Mouse (Mus musculus): ENCODE results near the gene Slc30a7. TPM values are rescaled to one million over a fixed set of nuclear protein-coding genes. Genes with fewer than 3 reads are reported as not detected.

The Slc30a7 gene
- polyA plus RNA-seq, 1 experiment from 2014 or later, result 13.8 TPM

DNA sequence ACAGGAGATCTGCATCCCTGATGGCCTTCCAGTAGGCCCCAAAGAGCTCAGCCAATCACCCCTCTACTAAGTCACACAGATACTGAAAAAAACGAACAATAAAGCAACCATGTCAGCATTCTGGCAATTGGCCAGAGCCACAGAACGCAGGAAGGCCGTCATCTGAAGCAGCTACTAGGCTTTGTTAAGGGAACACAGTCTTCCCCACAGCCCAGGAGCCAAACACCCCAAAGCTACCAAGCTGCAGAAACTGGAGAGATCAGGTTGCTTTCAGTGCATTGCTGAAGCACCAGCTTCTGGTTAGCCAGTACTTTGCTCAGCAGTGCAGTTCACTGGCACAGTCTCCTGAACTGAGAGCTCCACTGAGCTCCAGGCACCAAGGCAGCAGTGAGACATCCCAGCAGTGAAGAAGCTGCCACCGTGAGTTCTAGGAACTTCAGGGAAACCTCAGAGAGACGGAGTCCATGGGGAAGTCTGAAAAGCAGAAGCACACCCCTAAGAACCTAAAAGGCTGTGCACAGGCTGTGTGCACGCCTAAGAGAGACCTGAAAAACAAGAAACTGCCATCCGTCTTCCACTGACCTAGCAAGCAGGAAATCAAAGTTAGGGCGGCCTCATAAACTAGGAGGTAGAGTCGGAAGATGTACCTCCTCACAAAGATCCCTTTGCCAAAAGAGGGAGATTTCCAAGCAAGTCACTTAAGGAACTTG is 21.9 kb downstream of the Slc30a7 start:
- no peak overlapping the region for H3K9ac ChIP-seq
- peaks cover 54% of the 10 kb centered on the region for H3K36me3 ChIP-seq
- H3K27me3 ChIP-seq, result no peaks in the 10 kb centered on the region
- no peak overlapping the region for H3K27ac ChIP-seq
- no peak; the same call in 1 of the 2 replicates for ATAC-seq (replicated peaks; ENCODE audit: insufficient number of reproducible peaks, insufficient read depth, low FRiP score, low read depth)
- H3K4me2 ChIP-seq, result no peak overlapping the region
- no peak overlapping the region for H3K4me3 ChIP-seq
- H3K4me1 ChIP-seq (replicated peaks), result 0 out of 2 replicates have a peak, but pooled peaks cover 4% of the 10 kb centered on the region
- no peaks in the 10 kb centered on the region for H3K9me3 ChIP-seq (replicated peaks)
- 61% methylated on average over 9 of the region's 9 CpGs for WGBS

DNA sequence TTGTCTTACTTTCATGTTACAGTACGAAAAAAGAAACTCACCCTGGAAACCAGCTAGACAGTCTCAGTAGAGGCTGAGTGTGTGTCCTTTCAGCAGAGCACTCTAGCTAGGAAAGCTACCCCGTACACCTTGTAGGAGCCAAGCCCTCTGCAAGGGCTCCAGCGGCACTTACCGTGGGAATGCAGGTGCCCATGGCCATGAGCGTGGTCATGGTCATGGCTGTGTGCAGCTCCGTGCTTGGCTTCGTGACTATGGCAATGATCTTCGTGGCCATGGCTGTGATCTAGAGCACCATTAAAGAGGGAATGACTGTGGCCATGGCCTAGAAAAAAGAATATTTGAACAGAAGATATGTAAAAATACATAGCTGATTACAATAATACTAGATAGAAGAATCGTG is 22.6 kb downstream of the Slc30a7 start:
- H3K27me3 ChIP-seq, result no peaks in the 10 kb centered on the region
- H3K4me3 ChIP-seq, result no peak overlapping the region
- peaks cover 50% of the 10 kb centered on the region for H3K36me3 ChIP-seq
- 92% methylated on average over 9 of the region's 9 CpGs for WGBS
- H3K9ac ChIP-seq, result no peak overlapping the region
- ATAC-seq (replicated peaks; ENCODE audit: insufficient number of reproducible peaks, insufficient read depth, low FRiP score, low read depth), result no peak
- H3K9me3 ChIP-seq (replicated peaks), result no peaks in the 10 kb centered on the region
- H3K4me2 ChIP-seq, result no peak overlapping the region
- H3K27ac ChIP-seq, result no peak overlapping the region
- H3K4me1 ChIP-seq (replicated peaks), result 0 out of 2 replicates have a peak, but pooled peaks cover 4% of the 10 kb centered on the region

DNA sequence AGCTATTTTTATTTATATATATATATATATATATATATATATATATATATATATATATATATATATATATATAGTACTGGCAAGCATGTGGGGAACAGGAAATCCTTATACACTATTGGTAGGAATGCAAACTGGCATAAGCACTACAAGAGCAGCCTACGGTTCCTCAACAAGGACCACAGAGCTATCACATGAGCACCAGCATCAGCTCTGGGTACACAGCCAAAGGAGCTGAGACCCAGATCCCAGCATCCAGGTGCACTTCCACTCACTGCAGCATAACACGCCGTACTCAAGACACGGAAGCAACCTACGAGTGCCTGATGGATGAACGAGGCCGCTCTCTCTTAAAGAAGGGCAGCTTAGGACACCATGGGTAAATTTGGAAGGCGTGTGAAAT is 24.0 kb downstream of the Slc30a7 start:
- ATAC-seq (replicated peaks; ENCODE audit: insufficient number of reproducible peaks, insufficient read depth, low FRiP score, low read depth), result no peak
- Histone ChIP-seq H3K27me3 (no peaks in the 10 kb centered on the region), H3K27ac (no peak overlapping the region), H3K4me2 (no peak overlapping the region), H3K9me3 (replicated peaks) (no peaks in the 10 kb centered on the region), H3K36me3 (peaks cover 44% of the 10 kb centered on the region), H3K9ac (no peak overlapping the region), H3K4me3 (no peak overlapping the region), H3K4me1 (replicated peaks) (0 out of 2 replicates have a peak, but pooled peaks cover 4% of the 10 kb centered on the region)
- WGBS, result 89% methylated on average over 8 of the region's 8 CpGs

DNA sequence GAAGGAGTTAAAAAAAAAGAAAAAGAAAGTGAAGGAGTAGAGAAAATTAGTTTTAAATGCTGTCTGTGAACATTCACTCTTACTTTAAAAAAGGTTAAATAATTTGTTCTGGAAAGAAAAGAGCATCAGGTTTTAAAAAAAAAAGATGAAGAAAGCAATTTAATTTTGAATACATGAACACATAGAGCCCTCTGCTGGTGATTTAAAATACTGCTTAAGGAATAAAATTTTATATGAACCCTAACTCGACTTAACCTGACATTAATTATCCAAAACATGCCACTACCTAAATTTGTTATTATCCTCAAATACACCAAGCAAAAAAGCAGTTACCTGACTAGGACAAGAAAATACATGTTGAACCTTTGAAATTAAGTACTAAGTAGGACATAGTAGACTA is 28.2 kb downstream of the Slc30a7 start:
- no peaks in the 10 kb centered on the region for H3K9me3 ChIP-seq (replicated peaks)
- no peak overlapping the region for H3K9ac ChIP-seq
- no peak overlapping the region for H3K27ac ChIP-seq
- WGBS, result 33% methylated on average over 1 of the region's 1 CpGs
- no peak for ATAC-seq (replicated peaks; ENCODE audit: insufficient number of reproducible peaks, insufficient read depth, low FRiP score, low read depth)
- H3K4me1 ChIP-seq (replicated peaks), result peaks cover 5% of the 10 kb centered on the region; the same call in 1 of the 2 replicates
- no peak overlapping the region for H3K4me3 ChIP-seq
- no peak overlapping the region for H3K4me2 ChIP-seq
- H3K36me3 ChIP-seq, result peaks cover 39% of the 10 kb centered on the region
- H3K27me3 ChIP-seq, result no peaks in the 10 kb centered on the region

DNA sequence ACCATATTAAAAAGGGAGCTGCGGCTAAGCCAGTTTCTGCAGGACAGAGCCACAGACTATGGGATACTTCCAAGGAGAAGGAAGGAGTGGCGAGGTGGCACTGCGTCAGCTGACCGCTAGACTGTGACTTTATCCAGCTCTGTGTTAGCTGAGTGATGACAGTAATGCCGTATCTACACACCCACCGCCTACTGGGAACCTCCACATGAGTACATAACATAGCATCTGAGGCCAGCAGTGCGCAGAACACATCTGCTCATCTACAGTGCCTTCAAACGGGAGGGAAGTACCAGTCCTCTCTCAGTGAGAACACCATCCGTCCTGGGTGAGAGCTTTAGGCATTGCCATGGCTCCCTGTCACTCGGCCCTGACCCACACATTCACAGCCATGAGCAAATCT is 32.2 kb downstream of the Slc30a7 start:
- no peaks in the 10 kb centered on the region for H3K27me3 ChIP-seq
- peaks cover 24% of the 10 kb centered on the region; the same call in 1 of the 2 replicates for H3K36me3 ChIP-seq
- no peak overlapping the region for H3K27ac ChIP-seq
- no peak overlapping the region for H3K4me2 ChIP-seq
- peak; percentile 80 for ATAC-seq (replicated peaks; ENCODE audit: insufficient number of reproducible peaks, insufficient read depth, low FRiP score, low read depth)
- 64% methylated on average over 10 of the region's 10 CpGs for WGBS
- peaks cover 5% of the 10 kb centered on the region; the same call in 1 of the 2 replicates for H3K4me1 ChIP-seq (replicated peaks)
- H3K9ac ChIP-seq, result no peak overlapping the region
- no peaks in the 10 kb centered on the region for H3K9me3 ChIP-seq (replicated peaks)
- no peak overlapping the region for H3K4me3 ChIP-seq

DNA sequence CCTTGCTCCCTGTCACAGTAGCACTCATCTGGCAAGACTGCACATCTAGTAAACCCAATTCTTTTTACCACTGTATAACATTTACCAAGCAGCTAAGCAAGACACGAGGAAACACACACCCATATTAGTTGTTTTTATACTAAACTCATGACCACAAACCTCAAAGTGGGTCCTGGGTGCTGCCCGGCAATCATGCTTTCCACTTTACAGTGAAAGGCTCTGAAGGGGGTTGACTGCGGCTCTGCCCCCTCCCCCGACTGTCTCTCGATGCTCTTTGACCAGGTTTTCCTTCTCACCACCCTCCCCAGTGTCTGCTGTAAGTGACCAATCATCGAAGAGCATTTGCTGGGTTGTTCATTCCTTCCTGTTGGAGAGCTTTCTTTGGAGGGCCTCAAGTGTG is 33.0 kb downstream of the Slc30a7 start:
- no peak overlapping the region for H3K9ac ChIP-seq
- H3K27ac ChIP-seq, result no peak overlapping the region
- peaks cover 20% of the 10 kb centered on the region; the same call in 1 of the 2 replicates for H3K36me3 ChIP-seq
- WGBS, result 81% methylated on average over 6 of the region's 6 CpGs
- no peak overlapping the region for H3K4me2 ChIP-seq
- H3K9me3 ChIP-seq (replicated peaks), result no peaks in the 10 kb centered on the region
- peaks cover 5% of the 10 kb centered on the region; the same call in 1 of the 2 replicates for H3K4me1 ChIP-seq (replicated peaks)
- ATAC-seq (replicated peaks; ENCODE audit: insufficient number of reproducible peaks, insufficient read depth, low FRiP score, low read depth), result no peak
- H3K4me3 ChIP-seq, result no peak overlapping the region
- no peaks in the 10 kb centered on the region for H3K27me3 ChIP-seq

DNA sequence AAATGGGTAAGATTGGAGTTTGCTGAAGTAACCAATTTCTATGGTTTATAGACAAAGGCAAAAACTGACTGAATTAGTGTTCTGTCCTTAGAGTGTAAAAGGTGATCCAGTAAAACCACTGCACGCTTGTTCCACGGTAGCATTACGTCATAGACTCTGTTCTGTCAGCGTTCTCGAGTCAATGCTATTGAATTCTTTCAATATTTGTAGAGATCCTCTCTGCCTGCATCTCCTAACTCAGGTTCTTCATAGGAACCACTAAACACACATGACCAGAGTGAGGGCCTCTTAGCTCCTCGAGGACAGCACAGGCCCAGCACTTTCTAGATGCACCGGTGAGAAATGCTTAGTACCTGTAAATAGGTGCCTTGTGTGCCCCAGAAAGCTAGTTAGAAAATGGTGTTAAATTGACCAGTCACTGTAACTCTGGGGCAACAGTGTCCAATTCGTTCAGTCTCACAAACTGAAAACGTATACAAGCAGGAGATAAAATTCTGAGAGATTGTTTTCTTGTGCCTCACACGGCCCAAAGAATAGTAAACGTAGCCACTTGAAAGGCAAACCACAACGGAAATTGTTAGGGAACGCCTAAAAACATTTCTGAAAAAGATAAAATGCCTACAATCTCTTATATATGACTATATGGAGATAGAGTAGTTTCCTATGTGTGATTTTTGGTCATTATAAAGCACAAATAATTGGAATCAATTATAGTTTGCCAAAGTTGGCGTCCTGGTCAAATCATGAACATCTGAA is 35.1 kb downstream of the Slc30a7 start:
- 89% methylated on average over 14 of the region's 14 CpGs for WGBS
- Histone ChIP-seq H3K4me3 (no peak overlapping the region), H3K27me3 (no peaks in the 10 kb centered on the region), H3K36me3 (peaks cover 9% of the 10 kb centered on the region; the same call in 1 of the 2 replicates), H3K9ac (no peak overlapping the region), H3K27ac (no peak overlapping the region), H3K4me2 (no peak overlapping the region), H3K9me3 (replicated peaks) (no peaks in the 10 kb centered on the region), H3K4me1 (replicated peaks) (peaks cover 5% of the 10 kb centered on the region; the same call in 1 of the 2 replicates)
- no peak for ATAC-seq (replicated peaks; ENCODE audit: insufficient number of reproducible peaks, insufficient read depth, low FRiP score, low read depth)

DNA sequence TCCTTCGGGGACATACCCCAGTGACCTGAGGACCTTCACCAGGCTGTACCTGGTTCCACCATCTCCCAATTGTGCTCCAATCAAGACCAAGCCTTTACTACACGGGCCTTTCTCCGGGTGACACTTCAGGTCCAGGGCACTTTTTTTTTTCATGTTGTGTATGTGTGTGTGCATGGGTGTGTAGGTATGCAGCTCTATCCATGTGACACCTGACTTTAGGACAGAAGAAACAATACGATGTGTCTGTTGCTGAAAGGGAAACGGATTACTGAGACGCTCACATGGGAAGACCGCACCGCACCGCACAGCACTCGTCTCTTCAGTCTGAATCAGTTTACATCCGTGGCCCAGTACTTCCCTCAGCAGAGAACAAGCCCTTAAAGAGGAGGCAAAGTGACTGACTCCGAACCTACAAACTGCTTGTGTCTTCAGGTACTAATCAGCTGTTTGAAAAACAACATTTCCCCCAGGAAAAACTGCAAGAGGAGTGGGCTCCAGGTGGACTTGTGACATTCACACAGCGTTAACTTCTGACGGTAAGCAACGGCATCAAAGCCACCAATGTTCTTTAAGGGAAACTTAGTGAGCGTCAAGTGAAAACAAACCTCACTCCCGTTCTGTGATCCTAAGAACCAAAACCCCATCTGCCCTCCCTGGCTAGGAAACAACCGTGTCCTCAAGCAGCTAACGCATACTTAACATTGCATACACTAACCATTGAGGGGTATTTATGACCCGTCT is 36.0 kb downstream of the Slc30a7 start:
- Histone ChIP-seq H3K9ac (no peak overlapping the region), H3K9me3 (replicated peaks) (no peaks in the 10 kb centered on the region), H3K4me2 (no peak overlapping the region), H3K27ac (no peak overlapping the region), H3K4me1 (replicated peaks) (peaks cover 5% of the 10 kb centered on the region; the same call in 1 of the 2 replicates), H3K4me3 (no peak overlapping the region), H3K36me3 (peaks cover 5% of the 10 kb centered on the region; the same call in 1 of the 2 replicates), H3K27me3 (no peaks in the 10 kb centered on the region)
- 91% methylated on average over 20 of the region's 20 CpGs for WGBS
- no peak for ATAC-seq (replicated peaks; ENCODE audit: insufficient number of reproducible peaks, insufficient read depth, low FRiP score, low read depth)

DNA sequence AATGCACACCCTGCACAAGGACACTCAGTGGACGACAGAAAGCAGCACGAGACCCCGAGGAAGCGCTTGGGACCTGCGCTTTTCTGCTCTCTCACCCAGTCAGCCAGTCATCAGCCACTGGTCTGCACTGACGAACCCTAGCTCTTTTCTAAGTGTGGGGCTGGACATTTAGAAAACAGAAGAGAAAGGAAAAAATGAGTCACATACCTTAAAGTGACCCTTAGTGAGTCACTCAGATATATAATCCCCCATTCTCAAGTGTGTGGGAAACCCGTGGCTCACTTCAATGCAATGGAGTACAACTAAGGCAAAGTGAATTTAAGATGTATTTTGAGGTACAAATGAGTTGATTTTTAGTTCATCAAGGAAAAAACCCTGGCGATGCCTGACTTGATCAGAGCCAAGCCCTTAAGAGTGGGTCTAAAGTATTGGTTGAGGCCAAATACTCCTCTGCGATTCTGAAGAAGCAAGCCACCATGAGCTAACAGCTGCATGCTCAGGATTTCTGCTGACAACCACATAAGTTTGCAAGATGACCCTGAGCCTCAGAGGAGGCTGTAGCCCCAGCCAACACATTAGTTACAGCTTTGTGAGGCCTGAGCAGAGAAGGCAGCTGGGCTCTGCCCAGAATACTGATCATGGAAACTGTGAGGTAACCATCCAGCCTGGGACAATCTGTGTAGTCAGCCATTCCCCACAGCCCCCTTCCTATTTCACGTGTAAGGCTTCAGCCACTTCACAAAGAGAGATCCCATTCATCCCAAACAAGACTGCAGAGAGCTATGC is 38.3 kb downstream of the Slc30a7 start:
- WGBS, result 81% methylated on average over 10 of the region's 10 CpGs
- H3K36me3 ChIP-seq, result peaks cover 5% of the 10 kb centered on the region; the same call in 1 of the 2 replicates
- H3K27me3 ChIP-seq, result no peaks in the 10 kb centered on the region
- H3K4me3 ChIP-seq, result no peak overlapping the region
- H3K27ac ChIP-seq, result no peak overlapping the region
- H3K9me3 ChIP-seq (replicated peaks), result no peaks in the 10 kb centered on the region
- ATAC-seq (replicated peaks; ENCODE audit: insufficient number of reproducible peaks, insufficient read depth, low FRiP score, low read depth), result no peak
- H3K4me2 ChIP-seq, result no peak overlapping the region
- H3K4me1 ChIP-seq (replicated peaks), result no peaks in the 10 kb centered on the region
- H3K9ac ChIP-seq, result no peak overlapping the region

DNA sequence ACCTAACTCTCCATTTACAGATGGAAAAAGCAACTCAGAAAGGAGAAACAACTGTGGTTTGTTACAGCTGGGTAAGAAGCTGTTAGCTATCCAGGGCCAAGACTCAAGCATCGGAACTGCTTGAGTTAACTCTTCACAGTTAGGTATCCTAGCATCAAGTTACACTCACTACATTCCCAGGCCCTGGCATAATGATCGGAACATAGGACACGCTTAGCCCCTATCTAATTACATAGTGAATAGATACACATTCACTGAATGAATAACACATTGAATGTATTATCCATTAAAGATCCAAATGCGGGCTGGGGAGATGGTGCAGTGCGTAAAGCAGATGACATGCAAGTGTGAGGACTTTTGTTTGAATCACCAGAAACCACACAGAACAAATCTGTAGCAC is 43.1 kb downstream of the Slc30a7 start:
- Histone ChIP-seq H3K4me2 (no peak overlapping the region), H3K9me3 (replicated peaks) (no peaks in the 10 kb centered on the region), H3K27me3 (no peaks in the 10 kb centered on the region), H3K27ac (no peak overlapping the region), H3K36me3 (peaks cover 4% of the 10 kb centered on the region; the same call in 1 of the 2 replicates), H3K9ac (no peak overlapping the region), H3K4me1 (replicated peaks) (no peaks in the 10 kb centered on the region), H3K4me3 (no peak overlapping the region)
- WGBS, result 87% methylated on average over 5 of the region's 5 CpGs
- no peak for ATAC-seq (replicated peaks; ENCODE audit: insufficient number of reproducible peaks, insufficient read depth, low FRiP score, low read depth)

All from heart, embryonic 15.5 days (tissue).